18 mouse cellular contexts compared by ENCODE assay signal in genomic region chr2:91633334-91633977, GRCm38 (mm10). TPM values are rescaled to one million over a fixed set of nuclear protein-coding genes. Genes with fewer than 3 reads are reported as not detected.
DNase-seq lines count a peak whose midpoint lies in the region; ATAC-seq and TF ChIP-seq lines count a peak whose summit lies in the region.
"Had no signal": no experiment of that assay in that cellular context is flagged by ENCODE, and none has a peak within 500 bp of the region (broad histone marks: within the 10 kb centered on the region; RNA-seq: fewer than 3 reads in every experiment).

No protein-coding gene starts in this region.

- no peaks in the 10 kb centered on the region for H3K79me2 ChIP-seq in myocyte (ENCODE audit: control insufficient read depth, insufficient read depth)

- no peak overlapping the region for H3ac ChIP-seq in myocyte (ENCODE audit: control insufficient read depth, insufficient read length)

- TF ChIP-seq POLR2A in myocyte (IDR thresholded peaks at IDR 0.05; ENCODE audit: insufficient read length, low read depth) = no peak

- 0 out of 2 replicates have a peak, but pooled peaks have one; percentile 2 for ATAC-seq in limb, embryonic 13.5 days (ENCODE audit: low FRiP score, low read depth)
- no peak for ATAC-seq in liver, embryonic 11.5 days (replicated peaks; ENCODE audit: low FRiP score)
- ATAC-seq in liver, embryonic 14.5 days (ENCODE audit: insufficient read depth) = no peak
- no peak for ATAC-seq in intestine, embryonic 15.5 days
- ATAC-seq: forebrain, embryonic 16.5 days had no signal

- no peaks in the 10 kb centered on the region for H3K27me3 ChIP-seq in limb, embryonic 13.5 days
- H3K27me3 ChIP-seq in limb, embryonic 10.5 days (ENCODE audit: low read depth, poor library complexity, severe bottlenecking) = no peaks in the 10 kb centered on the region
- no peaks in the 10 kb centered on the region for H3K27me3 ChIP-seq in liver, embryonic 11.5 days (replicated peaks; ENCODE audit: control insufficient read depth, insufficient read depth, low read length)
- no peaks in the 10 kb centered on the region for H3K27me3 ChIP-seq in liver, embryonic 14.5 days (ENCODE audit: control insufficient read depth, insufficient read depth, low read length)
- H3K27me3 ChIP-seq in myocyte (ENCODE audit: control insufficient read depth, insufficient read depth, insufficient read length) = no peaks in the 10 kb centered on the region
- no peaks in the 10 kb centered on the region for H3K27me3 ChIP-seq in intestine, embryonic 15.5 days (replicated peaks)
- H3K27me3 ChIP-seq: embryonic facial prominence, embryonic 12.5 days; forebrain, embryonic 12.5 days had no signal

- 77% methylated on average over 12 of the region's 12 CpGs for WGBS in limb, embryonic 13.5 days
- 81% methylated on average over 12 of the region's 12 CpGs for WGBS in limb, embryonic 10.5 days
- 70% methylated on average over 12 of the region's 12 CpGs for WGBS in liver, embryonic 11.5 days
- 65% methylated on average over 12 of the region's 12 CpGs for WGBS in liver, embryonic 14.5 days (ENCODE audit: insufficient replicate concordance)
- 60% methylated on average over 12 of the region's 12 CpGs for WGBS in intestine, embryonic 15.5 days

- no peak overlapping the region for H3K9ac ChIP-seq in limb, embryonic 13.5 days
- no peak overlapping the region for H3K9ac ChIP-seq in liver, embryonic 11.5 days (ENCODE audit: low read depth, low read length)
- no peak overlapping the region; the same call in 1 of the 2 replicates for H3K9ac ChIP-seq in liver, embryonic 14.5 days (replicated peaks)
- H3K9ac ChIP-seq in intestine, embryonic 15.5 days = no peak overlapping the region
- H3K9ac ChIP-seq: embryonic facial prominence, embryonic 12.5 days; forebrain, embryonic 12.5 days; hindbrain, embryonic 14.5 days had no signal

- no peaks in the 10 kb centered on the region for H3K4me1 ChIP-seq in limb, embryonic 13.5 days
- no peaks in the 10 kb centered on the region for H3K4me1 ChIP-seq in limb, embryonic 10.5 days
- peaks cover 22% of the 10 kb centered on the region for H3K4me1 ChIP-seq in liver, embryonic 11.5 days (replicated peaks; ENCODE audit: control insufficient read depth, insufficient read depth, low read length)
- H3K4me1 ChIP-seq in liver, embryonic 14.5 days (replicated peaks; ENCODE audit: control insufficient read depth in 2 of 2, insufficient read depth in 2 of 2, low read length in 1 of 2) = peaks cover 3 to 21% of the 10 kb centered on the region in 2 experiments
- no peaks in the 10 kb centered on the region for H3K4me1 ChIP-seq in intestine, embryonic 15.5 days (replicated peaks)
- H3K4me1 ChIP-seq: embryonic facial prominence, embryonic 12.5 days; forebrain, embryonic 12.5 days had no signal

- H3K4me2 ChIP-seq in limb, embryonic 13.5 days (replicated peaks) = no peak overlapping the region
- peak overlapping the region; percentile 68 for H3K4me2 ChIP-seq in liver, embryonic 11.5 days
- H3K4me2 ChIP-seq in liver, embryonic 14.5 days (ENCODE audit: low read depth) = peak overlapping the region; percentile 43
- H3K4me2 ChIP-seq in myocyte (ENCODE audit: low read depth) = peak overlapping the region; percentile 47
- H3K4me2 ChIP-seq in intestine, embryonic 15.5 days (replicated peaks) = no peak overlapping the region
- H3K4me2 ChIP-seq: embryonic facial prominence, embryonic 12.5 days; forebrain, embryonic 12.5 days; hindbrain, embryonic 14.5 days had no signal

- no peak for TF ChIP-seq EP300 in liver, embryonic 14.5 days (IDR thresholded peaks at IDR 0.05; ENCODE audit: low read depth)

- DNase-seq in limb, embryonic 10.5 days (ENCODE audit: low spot score) = no peak
- DNase-seq in liver, embryonic 11.5 days (ENCODE audit: low spot score) = no peak
- DNase-seq in liver, embryonic 14.5 days (ENCODE audit: low read depth in 3 of 3, low spot score in 3 of 3) = no peak
- no peak for DNase-seq in heart, postnatal 10 days
- DNase-seq: adrenal gland, postnatal 10 days; cerebellum, adult 11-12 months; cerebellum, adult 9-10 months; cerebellum, postnatal 25 days; gastrocnemius, postnatal 14 days; heart, postnatal 14 days had no signal

- H3K36me3 ChIP-seq in limb, embryonic 13.5 days = no peaks in the 10 kb centered on the region
- H3K36me3 ChIP-seq in limb, embryonic 10.5 days = no peaks in the 10 kb centered on the region
- H3K36me3 ChIP-seq in liver, embryonic 11.5 days (ENCODE audit: control insufficient read depth, insufficient read depth, low read length) = no peaks in the 10 kb centered on the region
- H3K36me3 ChIP-seq in liver, embryonic 14.5 days (replicated peaks; ENCODE audit: control insufficient read depth, insufficient read depth, low read depth) = no peaks in the 10 kb centered on the region; the same call in 1 of the 2 replicates
- no peaks in the 10 kb centered on the region for H3K36me3 ChIP-seq in myocyte (ENCODE audit: control insufficient read depth, insufficient read depth)
- H3K36me3 ChIP-seq in intestine, embryonic 15.5 days = no peaks in the 10 kb centered on the region
- H3K36me3 ChIP-seq: embryonic facial prominence, embryonic 12.5 days; forebrain, embryonic 12.5 days; heart, embryonic 10.5 days had no signal

- H3K9me3 ChIP-seq in limb, embryonic 13.5 days = no peaks in the 10 kb centered on the region
- H3K9me3 ChIP-seq in limb, embryonic 10.5 days (replicated peaks) = no peaks in the 10 kb centered on the region
- no peaks in the 10 kb centered on the region for H3K9me3 ChIP-seq in liver, embryonic 11.5 days (ENCODE audit: control insufficient read depth, low read length)
- H3K9me3 ChIP-seq in liver, embryonic 14.5 days (ENCODE audit: control insufficient read depth, low read length) = no peaks in the 10 kb centered on the region
- no peaks in the 10 kb centered on the region for H3K9me3 ChIP-seq in intestine, embryonic 15.5 days
- H3K9me3 ChIP-seq: embryonic facial prominence, embryonic 12.5 days; forebrain, embryonic 12.5 days; heart, embryonic 10.5 days had no signal

- H3K27ac ChIP-seq in limb, embryonic 13.5 days = no peak overlapping the region
- H3K27ac ChIP-seq in limb, embryonic 10.5 days = no peak overlapping the region
- no peak overlapping the region for H3K27ac ChIP-seq in liver, embryonic 11.5 days (ENCODE audit: low read depth, low read length)
- H3K27ac ChIP-seq in liver, embryonic 14.5 days = no peak overlapping the region
- no peak overlapping the region for H3K27ac ChIP-seq in intestine, embryonic 15.5 days
- H3K27ac ChIP-seq: embryonic facial prominence, embryonic 12.5 days; forebrain, embryonic 12.5 days; heart, embryonic 10.5 days; hindbrain, embryonic 14.5 days had no signal

- intact Hi-C loops in heart, postnatal 10 days (cut with DNase I) = no loop called here

- no peak for TF ChIP-seq CTCF in liver, embryonic 14.5 days (IDR thresholded peaks at IDR 0.05; ENCODE audit: low read depth)

- no peak overlapping the region for H3K4me3 ChIP-seq in limb, embryonic 13.5 days
- no peak overlapping the region for H3K4me3 ChIP-seq in limb, embryonic 10.5 days
- H3K4me3 ChIP-seq in liver, embryonic 11.5 days (ENCODE audit: low read depth, low read length) = no peak overlapping the region
- H3K4me3 ChIP-seq in liver, embryonic 14.5 days (ENCODE audit: insufficient read depth in 1 of 2, low read depth in 2 of 2, low read length in 2 of 2) = no peak overlapping the region; a peak in 1 of 4 replicates
- peak overlapping the region; percentile 9 for H3K4me3 ChIP-seq in myocyte
- H3K4me3 ChIP-seq in intestine, embryonic 15.5 days (replicated peaks) = no peak overlapping the region
- H3K4me3 ChIP-seq: embryonic facial prominence, embryonic 12.5 days; forebrain, embryonic 12.5 days; heart, embryonic 10.5 days had no signal

TF ChIP-seq in myocyte, 11 proteins besides CTCF, POLR2A, EP300 and RAD21 (continues in another document):
- TF ChIP-seq MYOG (IDR thresholded peaks at IDR 0.05; ENCODE audit: control insufficient read depth in 1 of 3, insufficient read depth in 1 of 3, insufficient read length in 2 of 3, low read depth in 2 of 3) (peak; percentile 39 to 85 (median 61)), TCF3 (IDR thresholded peaks at IDR 0.05; ENCODE audit: insufficient read length, low read depth) (peak; percentile 14), USF1 (IDR thresholded peaks at IDR 0.05; ENCODE audit: low read depth) (peak; percentile 84), SRF (IDR thresholded peaks at IDR 0.05; ENCODE audit: control insufficient read depth, insufficient read length, low read depth) (no peak)

RNA-seq across cellular contexts. Expression of gene F2, which starts 2.8 kb away (rescaled TPM):
- 1.1 and 1.8 TPM in 2 replicates for polyA plus RNA-seq in limb, embryonic 13.5 days (2015; fragmentation: Nextera tagmentation; extraction: Ambion mirVana)
- polyA plus RNA-seq in limb, embryonic 10.5 days (2016; fragmentation: Nextera tagmentation; extraction: Ambion mirVana) = not detected in 2 replicates
- 124 and 136 TPM in 2 replicates for polyA plus RNA-seq in liver, embryonic 11.5 days (2014; fragmentation: Nextera tagmentation; extraction: Ambion mirVana)
- polyA plus RNA-seq in liver, embryonic 14.5 days (2012; rRNA removed) = 174 and 202 TPM in 2 replicates
- 203 and 213 TPM in 2 replicates for polyA plus RNA-seq in liver, embryonic 14.5 days (2014; fragmentation: Nextera tagmentation; extraction: Ambion mirVana)
- 6.2 TPM for polyA plus RNA-seq in myocyte (2012; fragmentation: generic; extraction: Trizol)
- polyA plus RNA-seq in intestine, embryonic 15.5 days (2015; fragmentation: Nextera tagmentation; extraction: Ambion mirVana) = 3.4 and 7.2 TPM in 2 replicates
- under 1 TPM in 1 of 2 experiments, not detected in 1; 0.12 TPM for total RNA-seq in heart, postnatal 10 days (2021)
- polyA plus RNA-seq: forebrain, embryonic 16.5 days had no signal

RNA-seq across cellular contexts. Expression of gene Zfp408, which starts 16.1 kb away (rescaled TPM):
- 15.6 and 16.1 TPM in 2 replicates for polyA plus RNA-seq in limb, embryonic 13.5 days (2015; fragmentation: Nextera tagmentation; extraction: Ambion mirVana)
- polyA plus RNA-seq in limb, embryonic 10.5 days (2016; fragmentation: Nextera tagmentation; extraction: Ambion mirVana) = 11.3 and 12.8 TPM in 2 replicates
- 5.1 and 5.4 TPM in 2 replicates for polyA plus RNA-seq in liver, embryonic 11.5 days (2014; fragmentation: Nextera tagmentation; extraction: Ambion mirVana)
- polyA plus RNA-seq in liver, embryonic 14.5 days (2012; rRNA removed) = 5.1 and 5.4 TPM in 2 replicates
- 1.0 and 1.2 TPM in 2 replicates for polyA plus RNA-seq in liver, embryonic 14.5 days (2014; fragmentation: Nextera tagmentation; extraction: Ambion mirVana)
- polyA plus RNA-seq in myocyte (2012; fragmentation: generic; extraction: Trizol) = 11.8 TPM
- polyA plus RNA-seq in intestine, embryonic 15.5 days (2015; fragmentation: Nextera tagmentation; extraction: Ambion mirVana) = 7.8 and 8.0 TPM in 2 replicates
- total RNA-seq in heart, postnatal 10 days (2021) = 10 to 100 TPM; 10.6 to 12.6 TPM

RNA-seq across cellular contexts. Expression of gene Arhgap1, which starts 16.2 kb away (rescaled TPM):
- 104 and 111 TPM in 2 replicates for polyA plus RNA-seq in limb, embryonic 13.5 days (2015; fragmentation: Nextera tagmentation; extraction: Ambion mirVana)
- 72.1 and 75.0 TPM in 2 replicates for polyA plus RNA-seq in limb, embryonic 10.5 days (2016; fragmentation: Nextera tagmentation; extraction: Ambion mirVana)
- 99.2 and 100 TPM in 2 replicates for polyA plus RNA-seq in liver, embryonic 11.5 days (2014; fragmentation: Nextera tagmentation; extraction: Ambion mirVana)
- polyA plus RNA-seq in liver, embryonic 14.5 days (2012; rRNA removed) = 22.4 and 25.8 TPM in 2 replicates
- 32.1 and 37.3 TPM in 2 replicates for polyA plus RNA-seq in liver, embryonic 14.5 days (2014; fragmentation: Nextera tagmentation; extraction: Ambion mirVana)
- 52.7 TPM for polyA plus RNA-seq in myocyte (2012; fragmentation: generic; extraction: Trizol)
- 140 and 143 TPM in 2 replicates for polyA plus RNA-seq in intestine, embryonic 15.5 days (2015; fragmentation: Nextera tagmentation; extraction: Ambion mirVana)
- total RNA-seq in heart, postnatal 10 days (2021) = 10 to 100 TPM; 50.3 to 51.9 TPM

Comparison
In these comparisons a context has a peak if more than half of its experiments do, and no peak if none do; other contexts are left out.
1. H3K4me2 ChIP-seq: peak in liver, embryonic 11.5 days (single experiment), liver, embryonic 14.5 days (single experiment) and myocyte (single experiment); none in limb, embryonic 13.5 days (single experiment) and intestine, embryonic 15.5 days (single experiment).
2. RNA of gene F2, which starts 2.8 kb away (polyA plus RNA-seq): 174 to 213 TPM in liver, embryonic 14.5 days and 124 to 136 TPM in liver, embryonic 11.5 days; 6.2 TPM in myocyte (single experiment), 3.4 to 7.2 TPM in intestine, embryonic 15.5 days, 1.1 to 1.8 TPM in limb, embryonic 13.5 days and not detected in limb, embryonic 10.5 days; every median in the first group is over 10 times any median in the second.